Mouse (Mus musculus): ENCODE results near the gene Dgcr2. TPM values are rescaled to one million over a fixed set of nuclear protein-coding genes. Genes with fewer than 3 reads are reported as not detected.

The Dgcr2 gene
- polyA plus RNA-seq, 1 experiment = 40.6 TPM

- peaks cover 3% of the 10 kb centered on the region for H3K4me1 ChIP-seq (ENCODE audit: control insufficient read depth, insufficient read depth, low read length)
- H3K27me3 ChIP-seq (ENCODE audit: control insufficient read depth, insufficient read depth, low read length, poor library complexity, severe bottlenecking) = no peaks in the 10 kb centered on the region
- no peak overlapping the region for H3K4me3 ChIP-seq (ENCODE audit: low read depth, low read length)
- no peak overlapping the region for H3K9ac ChIP-seq (ENCODE audit: low read depth, poor library complexity, severe bottlenecking)
- H3K36me3 ChIP-seq (ENCODE audit: control insufficient read depth, insufficient read depth, low read length, poor library complexity, severe bottlenecking) = no peaks in the 10 kb centered on the region
- no peak for TF ChIP-seq EP300 (IDR thresholded peaks at IDR 0.05; ENCODE audit: insufficient read depth, low read depth, low read length)
- TF ChIP-seq POLR2A (IDR thresholded peaks at IDR 0.05; ENCODE audit: insufficient read depth, low read length) = no peak
- no peak for TF ChIP-seq CTCF (IDR thresholded peaks at IDR 0.05; ENCODE audit: low read depth, low read length)
- H3K27ac ChIP-seq (ENCODE audit: insufficient read depth, low read length) = no peak overlapping the region
- H3K9me3 ChIP-seq (replicated peaks; ENCODE audit: control insufficient read depth, insufficient read depth, low read length, poor library complexity, severe bottlenecking) = no peaks in the 10 kb centered on the region
Observed at GRCm38 (mm10) chr16:17882196-17882595, 16.2 kb downstream of the Dgcr2 start.

DNA sequence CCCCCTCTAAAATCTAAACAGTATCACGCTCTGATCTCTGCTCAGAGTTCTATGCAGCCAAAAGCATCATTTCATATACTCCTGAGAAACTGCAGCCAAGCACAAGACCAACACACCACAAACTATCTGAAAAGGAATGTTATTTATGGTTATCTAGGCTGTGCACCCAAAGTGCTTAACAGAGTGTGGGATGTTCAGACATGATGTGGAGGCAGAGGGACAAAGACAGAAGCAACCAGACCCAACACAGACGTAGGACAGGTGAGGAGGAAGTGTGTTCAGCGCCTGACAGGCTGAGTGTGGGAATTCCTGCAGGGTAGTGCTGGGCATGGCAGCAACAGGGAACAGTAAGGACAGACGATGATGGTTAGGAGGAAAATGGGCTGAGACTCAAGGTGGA lies 18.8 kb downstream of the Dgcr2 start:
- Histone ChIP-seq H3K4me3 (ENCODE audit: low read depth, low read length) (no peak overlapping the region), H3K36me3 (ENCODE audit: control insufficient read depth, insufficient read depth, low read length, poor library complexity, severe bottlenecking) (no peaks in the 10 kb centered on the region)

DNA sequence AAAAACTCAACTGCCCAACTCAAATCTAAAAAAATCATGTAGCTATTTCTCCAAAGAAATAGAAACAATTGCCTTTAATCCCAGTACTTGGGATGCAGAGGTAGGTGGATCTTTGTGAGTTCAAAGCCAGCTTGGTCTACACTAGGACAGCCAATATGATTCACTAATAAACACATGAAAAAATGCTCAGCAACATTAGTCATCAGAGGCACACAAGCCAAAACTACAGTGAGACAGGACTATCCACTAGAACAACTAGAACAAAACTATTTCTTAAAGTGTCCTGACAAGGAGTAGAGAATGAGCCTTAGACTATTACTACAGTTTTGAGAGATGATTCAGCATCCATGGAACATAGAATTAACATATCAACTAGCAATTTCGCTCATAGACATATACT lies 22.3 kb downstream of the Dgcr2 start:
- Histone ChIP-seq H3K4me3 (ENCODE audit: low read depth, low read length) (no peak overlapping the region), H3K4me1 (ENCODE audit: control insufficient read depth, insufficient read depth, low read length) (no peaks in the 10 kb centered on the region), H3K9me3 (replicated peaks; ENCODE audit: control insufficient read depth, insufficient read depth, low read length, poor library complexity, severe bottlenecking) (no peaks in the 10 kb centered on the region), H3K27me3 (ENCODE audit: control insufficient read depth, insufficient read depth, low read length, poor library complexity, severe bottlenecking) (no peaks in the 10 kb centered on the region), H3K9ac (ENCODE audit: low read depth, poor library complexity, severe bottlenecking) (no peak overlapping the region), H3K36me3 (ENCODE audit: control insufficient read depth, insufficient read depth, low read length, poor library complexity, severe bottlenecking) (peaks cover 5% of the 10 kb centered on the region; the same call in 1 of the 2 replicates), H3K27ac (ENCODE audit: insufficient read depth, low read length) (no peak overlapping the region)
- TF ChIP-seq POLR2A (IDR thresholded peaks at IDR 0.05; ENCODE audit: insufficient read depth, low read length) (no peak), EP300 (IDR thresholded peaks at IDR 0.05; ENCODE audit: insufficient read depth, low read depth, low read length) (no peak)

More for the DNA sequence above, 18.8 kb downstream of the Dgcr2 start:
- Histone ChIP-seq H3K27ac (ENCODE audit: insufficient read depth, low read length) (no peak overlapping the region), H3K9me3 (replicated peaks; ENCODE audit: control insufficient read depth, insufficient read depth, low read length, poor library complexity, severe bottlenecking) (no peaks in the 10 kb centered on the region), H3K4me1 (ENCODE audit: control insufficient read depth, insufficient read depth, low read length) (peaks cover 3% of the 10 kb centered on the region), H3K9ac (ENCODE audit: low read depth, poor library complexity, severe bottlenecking) (no peak overlapping the region), H3K27me3 (ENCODE audit: control insufficient read depth, insufficient read depth, low read length, poor library complexity, severe bottlenecking) (no peaks in the 10 kb centered on the region)
- TF ChIP-seq POLR2A (IDR thresholded peaks at IDR 0.05; ENCODE audit: insufficient read depth, low read length) (no peak), CTCF (IDR thresholded peaks at IDR 0.05; ENCODE audit: low read depth, low read length) (no peak), EP300 (IDR thresholded peaks at IDR 0.05; ENCODE audit: insufficient read depth, low read depth, low read length) (no peak)

- Histone ChIP-seq H3K36me3 (ENCODE audit: control insufficient read depth, insufficient read depth, low read length, poor library complexity, severe bottlenecking) (peaks cover 5% of the 10 kb centered on the region; the same call in 1 of the 2 replicates), H3K9ac (ENCODE audit: low read depth, poor library complexity, severe bottlenecking) (no peak overlapping the region)
Observed at GRCm38 (mm10) chr16:17875174-17875573, 23.2 kb downstream of the Dgcr2 start.

GRCm38 (mm10) chr16:17872995-17873394 lies 25.4 kb downstream of the Dgcr2 start:
- Histone ChIP-seq H3K4me1 (ENCODE audit: control insufficient read depth, insufficient read depth, low read length) (no peaks in the 10 kb centered on the region), H3K9ac (ENCODE audit: low read depth, poor library complexity, severe bottlenecking) (no peak overlapping the region), H3K9me3 (replicated peaks; ENCODE audit: control insufficient read depth, insufficient read depth, low read length, poor library complexity, severe bottlenecking) (no peaks in the 10 kb centered on the region), H3K27me3 (ENCODE audit: control insufficient read depth, insufficient read depth, low read length, poor library complexity, severe bottlenecking) (no peaks in the 10 kb centered on the region), H3K36me3 (ENCODE audit: control insufficient read depth, insufficient read depth, low read length, poor library complexity, severe bottlenecking) (peaks cover 5% of the 10 kb centered on the region; the same call in 1 of the 2 replicates), H3K4me3 (ENCODE audit: low read depth, low read length) (no peak overlapping the region), H3K27ac (ENCODE audit: insufficient read depth, low read length) (no peak overlapping the region)
- TF ChIP-seq EP300 (IDR thresholded peaks at IDR 0.05; ENCODE audit: insufficient read depth, low read depth, low read length) = no peak
- no peak for TF ChIP-seq CTCF (IDR thresholded peaks at IDR 0.05; ENCODE audit: low read depth, low read length)
- TF ChIP-seq POLR2A (IDR thresholded peaks at IDR 0.05; ENCODE audit: insufficient read depth, low read length) = no peak

More at GRCm38 (mm10) chr16:17875174-17875573, 23.2 kb downstream of the Dgcr2 start:
- Histone ChIP-seq H3K4me1 (ENCODE audit: control insufficient read depth, insufficient read depth, low read length) (no peaks in the 10 kb centered on the region), H3K9me3 (replicated peaks; ENCODE audit: control insufficient read depth, insufficient read depth, low read length, poor library complexity, severe bottlenecking) (no peaks in the 10 kb centered on the region), H3K27ac (ENCODE audit: insufficient read depth, low read length) (no peak overlapping the region), H3K27me3 (ENCODE audit: control insufficient read depth, insufficient read depth, low read length, poor library complexity, severe bottlenecking) (no peaks in the 10 kb centered on the region), H3K4me3 (ENCODE audit: low read depth, low read length) (no peak overlapping the region)
- TF ChIP-seq POLR2A (IDR thresholded peaks at IDR 0.05; ENCODE audit: insufficient read depth, low read length) = no peak
- TF ChIP-seq CTCF (IDR thresholded peaks at IDR 0.05; ENCODE audit: low read depth, low read length) = no peak
- no peak for TF ChIP-seq EP300 (IDR thresholded peaks at IDR 0.05; ENCODE audit: insufficient read depth, low read depth, low read length)

GRCm38 (mm10) chr16:17871248-17871647 lies 27.1 kb downstream of the Dgcr2 start:
- TF ChIP-seq POLR2A (IDR thresholded peaks at IDR 0.05; ENCODE audit: insufficient read depth, low read length) (no peak), EP300 (IDR thresholded peaks at IDR 0.05; ENCODE audit: insufficient read depth, low read depth, low read length) (no peak), CTCF (IDR thresholded peaks at IDR 0.05; ENCODE audit: low read depth, low read length) (no peak)
- Histone ChIP-seq H3K4me3 (ENCODE audit: low read depth, low read length) (no peak overlapping the region), H3K27me3 (ENCODE audit: control insufficient read depth, insufficient read depth, low read length, poor library complexity, severe bottlenecking) (no peaks in the 10 kb centered on the region), H3K27ac (ENCODE audit: insufficient read depth, low read length) (no peak overlapping the region), H3K9me3 (replicated peaks; ENCODE audit: control insufficient read depth, insufficient read depth, low read length, poor library complexity, severe bottlenecking) (no peaks in the 10 kb centered on the region), H3K36me3 (ENCODE audit: control insufficient read depth, insufficient read depth, low read length, poor library complexity, severe bottlenecking) (peaks cover 5% of the 10 kb centered on the region; the same call in 1 of the 2 replicates), H3K9ac (ENCODE audit: low read depth, poor library complexity, severe bottlenecking) (no peak overlapping the region), H3K4me1 (ENCODE audit: control insufficient read depth, insufficient read depth, low read length) (no peaks in the 10 kb centered on the region)
